8 mouse cellular contexts compared by ENCODE assay signal in the genomic region with DNA sequence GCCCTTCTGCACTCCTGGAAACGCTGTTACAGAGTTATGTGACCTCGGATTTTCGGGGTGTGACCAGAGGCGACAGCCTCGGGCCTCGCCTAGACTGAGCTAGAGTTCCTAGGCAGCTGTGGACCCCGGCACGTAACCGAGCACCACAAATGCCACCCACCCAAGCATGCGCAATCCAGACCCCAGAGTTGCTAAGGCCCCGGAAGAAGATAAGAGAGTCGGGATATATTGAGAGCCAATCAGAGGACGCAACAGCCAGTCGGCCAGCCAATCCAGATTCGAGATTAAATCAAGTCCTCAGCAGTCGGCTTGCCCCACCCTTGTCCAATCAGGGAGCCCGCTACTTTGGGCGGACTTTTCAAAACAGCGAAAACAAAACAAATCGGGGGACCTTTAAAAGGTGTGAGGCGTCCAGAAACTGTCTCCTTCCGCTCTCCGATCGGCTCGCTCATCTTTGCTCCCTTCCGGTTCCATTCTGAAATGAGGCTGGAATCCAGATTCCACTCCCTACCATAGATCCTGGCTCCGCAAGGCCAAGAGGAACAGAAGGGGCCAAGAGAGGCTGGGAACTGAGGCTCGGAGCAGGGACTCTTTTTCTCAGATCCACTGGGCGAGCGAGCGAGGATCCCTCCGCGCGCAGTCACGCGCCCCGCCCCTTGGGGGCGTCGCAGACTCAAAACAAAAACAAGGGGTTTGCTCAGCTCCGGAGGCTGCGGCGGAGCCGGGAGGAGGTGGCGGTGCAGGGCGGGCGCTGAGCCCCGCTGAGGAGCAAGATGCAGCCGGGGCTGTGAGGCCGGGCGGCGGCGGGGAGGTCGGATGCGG. TPM values are rescaled to one million over a fixed set of nuclear protein-coding genes. Genes with fewer than 3 reads are reported as not detected.
DNase-seq lines count a peak whose midpoint lies in the region; ATAC-seq and TF ChIP-seq lines count a peak whose summit lies in the region.

Gene Ccng2, plus strand, starts transcription at position 375 of the 822 bp plus-strand sequence.

- in situ Hi-C loops in Patski (cut with MboI; ENCODE audit: low pct_unique_long_range_greater_than_20kb): loop anchor here (5.0 to 10.0 kb wide), 4 partner anchors 60 to 582 kb away; partner anchors contain the start of genes 2010109A12Rik, Ccni, Sept11 and Shroom3

- TF ChIP-seq CTCF in Patski (IDR thresholded peaks at IDR 0.05): no peak

- peak within 1 kb of the TSS; percentile 96 for H3K4me3 ChIP-seq in hindbrain, embryonic 13.5 days

- ATAC-seq in Patski: peak; percentile 92
- peak; percentile 95 for ATAC-seq in hindbrain, embryonic 13.5 days (ENCODE audit: low FRiP score)

- WGBS in hindbrain, embryonic 13.5 days: under 1% methylated on average over 54 of the region's 54 CpGs

- H3K9ac ChIP-seq in hindbrain, embryonic 13.5 days: peak within 1 kb of the TSS; percentile 98

- CTCF ChIA-PET in Patski (lab: Charles Lee): interaction anchor here (0.8 to 2.1 kb wide), 10 partner anchors 29 to 89 kb away, joined by 3 to 5 read pairs (median 4); no protein-coding TSS in a partner anchor

- no peaks in the 10 kb centered on the region for H3K27me3 ChIP-seq in Patski
- H3K27me3 ChIP-seq in hindbrain, embryonic 13.5 days: no peaks in the 10 kb centered on the region

- H3K4me1 ChIP-seq in hindbrain, embryonic 13.5 days (replicated peaks): peaks cover 27% of the 10 kb centered on the region

- H3K36me3 ChIP-seq in hindbrain, embryonic 13.5 days: peaks cover 17% of the 10 kb centered on the region

- H3K4me2 ChIP-seq in hindbrain, embryonic 13.5 days: peak within 1 kb of the TSS; percentile 68

- peak within 1 kb of the TSS; percentile 98 for H3K27ac ChIP-seq in hindbrain, embryonic 13.5 days

- peak; percentile 99 for DNase-seq in Patski (ENCODE audit: low read depth, low spot score)
- DNase-seq in cerebellum, postnatal 14 days: peak; percentile 97
- peak; percentile 96 to 98 for DNase-seq in frontal cortex, postnatal 14 days (ENCODE audit: low spot score in 2 of 2)
- DNase-seq in layer of hippocampus, postnatal 25 days (ENCODE audit: extremely low spot score in 1 of 2, low spot score in 1 of 2): peak; percentile 85 to 97
- peak; percentile 99 for DNase-seq in lung, postnatal 25 days (ENCODE audit: low spot score)
- peak; percentile 96 for DNase-seq in retina, embryonic 14.5 days (ENCODE audit: low spot score)
- peak; percentile 95 for DNase-seq in thymus, postnatal 4 days

- H3K9me3 ChIP-seq in hindbrain, embryonic 13.5 days: no peaks in the 10 kb centered on the region

- POLR2A ChIA-PET in Patski (lab: Charles Lee): interaction anchor here (0.6 to 2.5 kb wide), 10 partner anchors 30 to 312 kb away, joined by 3 to 12 read pairs (median 4); partner anchors contain the start of genes 2010109A12Rik and Ccni

RNA-seq across cellular contexts. Expression of gene Ccng2, which starts in this region (rescaled TPM):
- 53.8 TPM for polyA plus RNA-seq in Patski (2021)
- 109 and 119 TPM in 2 replicates for polyA plus RNA-seq in hindbrain, embryonic 13.5 days (2015; fragmentation: Nextera tagmentation; extraction: Ambion mirVana)
- total RNA-seq in layer of hippocampus, postnatal 25 days (2021): 10 to 100 TPM; 49.1 to 58.5 TPM

Comparison
In these comparisons a context has a peak if more than half of its experiments do, and no peak if none do; other contexts are left out.
1. Peak in every context shown above with its lines: DNase-seq, ATAC-seq, H3K4me3 ChIP-seq and H3K27ac ChIP-seq.